Mouse (Mus musculus) liver, embryonic 15.5 days (tissue): Measurements from ENCODE around the gene Adam1a. TPM values are rescaled to one million over a fixed set of nuclear protein-coding genes. Genes with fewer than 3 reads are reported as not detected.
A peak's percentile ranks its signal among the peaks of the same experiment; 100 is the strongest.

Experiments used
- ATAC-seq: fragments of 200-750 bp; cut with Nextera tagmentation; 2 replicates; pipeline ENCODE4 v1.8.0; 2017; ENCODE audit warnings: moderate number of reproducible peaks, mild to moderate bottlenecking, moderate library complexity; ENCODE audit not compliant: insufficient read depth
- H3K27ac ChIP-seq: fragments of 300-500 bp; sonication (generic); replicated peaks from 2 replicates; pipeline ENCODE4 v1.5.1; 2015; ENCODE audit warnings: mild to moderate bottlenecking, inconsistent platforms
- H3K27me3 ChIP-seq: fragments of 300-500 bp; sonication (generic); 2 replicates; pipeline ENCODE4 v1.6.1; 2015; ENCODE audit warnings: mild to moderate bottlenecking, inconsistent platforms
- H3K36me3 ChIP-seq: fragments of 300-500 bp; sonication (generic); replicated peaks from 2 replicates; pipeline ENCODE4 v1.6.1; 2015; ENCODE audit warnings: moderate library complexity, mild to moderate bottlenecking, inconsistent platforms
- H3K4me1 ChIP-seq: fragments of 300-500 bp; sonication (generic); replicated peaks from 2 replicates; pipeline ENCODE4 v1.6.1; 2015; ENCODE audit warnings: inconsistent platforms
- H3K4me2 ChIP-seq: fragments of 300-500 bp; sonication (generic); 2 replicates; pipeline ENCODE4 v1.6.1; 2015; ENCODE audit warnings: moderate library complexity, mild to moderate bottlenecking, inconsistent platforms
- H3K4me3 ChIP-seq: fragments of 300-500 bp; sonication (generic); replicated peaks from 2 replicates; pipeline ENCODE4 v1.5.1; 2015; ENCODE audit warnings: mild to moderate bottlenecking, inconsistent platforms
- H3K9ac ChIP-seq: fragments of 300-500 bp; sonication (generic); 2 replicates; pipeline ENCODE4 v1.6.1; 2015; ENCODE audit warnings: moderate library complexity, mild to moderate bottlenecking, inconsistent platforms
- H3K9me3 ChIP-seq: fragments of 300-500 bp; sonication (generic); replicated peaks from 2 replicates; pipeline ENCODE4 v1.6.1; 2016; ENCODE audit warnings: inconsistent platforms
- WGBS: fragments of 180-500 bp; shearing (Covaris S2); methylation state at CpG from one replicate; pipeline ENCODE4 v1.1.7; 2015; ENCODE audit warnings: mixed read lengths; ENCODE audit not compliant: insufficient replicate concordance; 5-methylcytosine and 5-hydroxymethylcytosine counted together
- polyA plus RNA-seq: library from polyadenylated mRNA; unstranded; fragments of >200 nt; fragmentation: Nextera tagmentation; extraction: Ambion mirVana; gene quantifications from 2 replicates; pipeline ENCODE4 v1.2.1, GENCODE M21; 2015

The Adam1a gene
- polyA plus RNA-seq, 1 experiment from 2014 or later, result 0.21 TPM

DNA sequence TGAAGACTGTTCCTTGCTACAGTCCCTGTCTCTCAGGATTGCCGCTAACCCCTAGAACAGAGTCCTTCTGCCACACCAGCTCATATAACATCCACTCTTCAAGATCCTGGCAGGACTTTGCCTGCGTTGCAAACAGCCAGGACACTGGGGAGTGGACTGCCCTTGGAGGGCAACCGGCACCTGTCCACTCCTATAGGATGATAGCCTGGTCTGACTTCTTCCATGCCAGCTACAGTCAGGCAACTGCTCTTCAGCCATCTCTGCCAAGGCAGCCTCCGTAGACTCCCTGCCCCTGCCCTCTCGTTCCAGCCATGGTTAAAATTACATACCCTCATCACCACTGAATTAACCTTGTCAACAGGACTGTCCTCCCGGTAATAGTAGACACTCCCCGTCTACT is 3.9 kb upstream of the Adam1a start:
- no peak overlapping the region for H3K27ac ChIP-seq
- H3K27me3 ChIP-seq, result no peaks in the 10 kb centered on the region
- no peak overlapping the region for H3K9ac ChIP-seq
- 74% methylated on average over 7 of the region's 7 CpGs for WGBS
- H3K9me3 ChIP-seq, result no peaks in the 10 kb centered on the region
- H3K36me3 ChIP-seq, result no peaks in the 10 kb centered on the region
- H3K4me3 ChIP-seq, result no peak overlapping the region
- peaks cover 39% of the 10 kb centered on the region for H3K4me1 ChIP-seq
- H3K4me2 ChIP-seq, result no peak overlapping the region
- ATAC-seq, result no peak

DNA sequence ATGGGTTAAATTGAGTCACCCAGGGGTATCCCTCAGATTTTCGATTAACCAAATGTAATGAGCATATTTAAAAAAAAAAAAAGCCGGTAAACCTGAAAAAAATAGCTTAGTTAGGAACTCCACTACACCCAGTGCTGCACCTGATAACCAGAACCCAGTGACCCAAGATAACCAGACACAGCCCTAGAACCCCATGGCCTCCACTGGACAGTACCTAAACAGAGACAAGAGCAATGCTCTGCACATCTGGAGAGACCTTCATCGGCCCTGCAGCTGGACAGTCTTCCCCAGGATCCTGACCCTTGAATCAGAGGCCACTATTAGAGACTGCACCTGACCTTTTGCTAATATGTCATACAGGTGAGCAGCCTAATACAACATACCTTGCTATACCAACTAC is 1.8 kb upstream of the Adam1a start:
- Histone ChIP-seq H3K27ac (peak overlapping the region; percentile 92), H3K4me1 (peaks cover 53% of the 10 kb centered on the region), H3K36me3 (no peaks in the 10 kb centered on the region), H3K4me2 (peak overlapping the region; percentile 77), H3K9me3 (no peaks in the 10 kb centered on the region), H3K27me3 (no peaks in the 10 kb centered on the region), H3K4me3 (peak overlapping the region; percentile 97), H3K9ac (peak overlapping the region; percentile 98; the same call in 1 of the 2 replicates)
- 39% methylated on average over 3 of the region's 3 CpGs for WGBS
- 0 out of 2 replicates have a peak, but pooled peaks have one; percentile 32 for ATAC-seq

- Histone ChIP-seq H3K4me3 (peak overlapping the region; percentile 97), H3K9me3 (no peaks in the 10 kb centered on the region), H3K27me3 (no peaks in the 10 kb centered on the region), H3K9ac (peak overlapping the region; percentile 98), H3K4me2 (peak overlapping the region; percentile 77), H3K27ac (peak overlapping the region; percentile 92), H3K36me3 (no peaks in the 10 kb centered on the region), H3K4me1 (peaks cover 56% of the 10 kb centered on the region)
- WGBS, result 10% methylated on average over 6 of the region's 6 CpGs
- peak; percentile 19; the same call in 1 of the 2 replicates for ATAC-seq
Observed at GRCm38 (mm10) chr5:121546530-121546895, 1.2 kb upstream of the Adam1a start.

- H3K4me1 ChIP-seq, result peaks cover 56% of the 10 kb centered on the region
- peak within 1 kb of the TSS; percentile 77 for H3K4me2 ChIP-seq
- peak; percentile 92 for ATAC-seq
- no peaks in the 10 kb centered on the region for H3K36me3 ChIP-seq
- no peaks in the 10 kb centered on the region for H3K27me3 ChIP-seq
- no peaks in the 10 kb centered on the region for H3K9me3 ChIP-seq
- peak within 1 kb of the TSS; percentile 98 for H3K9ac ChIP-seq
- H3K4me3 ChIP-seq, result peak within 1 kb of the TSS; percentile 97
- 1% methylated on average over 55 of the region's 55 CpGs for WGBS
- H3K27ac ChIP-seq, result peak within 1 kb of the TSS; percentile 92
Observed at GRCm38 (mm10) chr5:121545793-121546529, 679 bp upstream of the Adam1a start, which contains the start of gene Mapkapk5. TSS of gene Mapkapk5 (minus strand) at chr5:121545905.

DNA sequence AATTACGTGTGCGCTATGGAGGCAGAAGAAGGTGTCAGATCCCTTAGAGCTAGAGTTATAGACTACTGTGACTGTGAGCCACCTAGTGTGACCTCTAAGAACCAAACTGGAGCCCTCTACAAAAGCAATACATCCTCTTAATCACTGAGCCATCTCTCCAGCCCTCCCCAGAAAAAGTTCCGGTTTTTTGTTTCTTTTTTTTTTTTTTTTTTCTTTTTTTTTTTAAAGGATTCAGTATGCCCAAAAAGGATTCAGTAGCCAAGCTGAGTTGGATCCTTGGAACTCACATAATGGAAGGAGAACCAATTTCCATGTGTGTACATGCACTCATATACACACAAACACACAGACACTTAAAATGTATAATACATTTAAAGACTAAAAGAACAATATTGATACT is 1.9 kb downstream of the Adam1a start:
- Histone ChIP-seq H3K4me1 (peaks cover 53% of the 10 kb centered on the region), H3K36me3 (peaks cover 21% of the 10 kb centered on the region), H3K9ac (peak overlapping the region; percentile 10; the same call in 1 of the 2 replicates)

DNA sequence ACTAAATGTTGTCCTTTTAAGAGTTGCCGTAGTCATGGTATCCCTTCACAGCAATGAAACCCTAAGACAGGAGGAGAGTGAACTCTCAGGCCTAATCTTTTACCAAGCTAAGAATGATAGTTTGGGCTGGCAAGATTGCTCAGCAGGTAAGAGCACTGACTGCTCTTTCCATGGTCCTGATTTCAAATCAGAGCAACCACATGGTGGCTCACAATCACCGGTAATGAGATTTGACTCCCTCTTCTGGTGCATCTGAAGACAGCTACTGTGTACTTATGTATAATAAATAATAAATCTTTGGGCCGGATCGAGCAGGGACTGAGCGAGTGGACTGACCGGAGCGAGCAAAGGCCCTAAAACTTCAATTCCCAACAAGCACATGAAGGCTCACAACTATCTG is 4.0 kb downstream of the Adam1a start:
- WGBS, result 76% methylated on average over 7 of the region's 7 CpGs
- H3K4me1 ChIP-seq, result peaks cover 45% of the 10 kb centered on the region
- no peaks in the 10 kb centered on the region for H3K27me3 ChIP-seq
- no peak overlapping the region for H3K4me3 ChIP-seq
- H3K9ac ChIP-seq, result no peak overlapping the region
- H3K27ac ChIP-seq, result no peak overlapping the region
- ATAC-seq, result no peak
- no peak overlapping the region for H3K4me2 ChIP-seq
- peaks cover 42% of the 10 kb centered on the region for H3K36me3 ChIP-seq
- H3K9me3 ChIP-seq, result no peaks in the 10 kb centered on the region

More for the DNA sequence above, 1.9 kb downstream of the Adam1a start:
- H3K4me2 ChIP-seq, result peak overlapping the region; percentile 77
- 0 out of 2 replicates have a peak overlapping the region, but pooled peaks have one; percentile 97 for H3K4me3 ChIP-seq
- no peak for ATAC-seq
- H3K9me3 ChIP-seq, result no peaks in the 10 kb centered on the region
- WGBS, result 57% methylated on average over 3 of the region's 3 CpGs
- no peak overlapping the region for H3K27ac ChIP-seq
- H3K27me3 ChIP-seq, result no peaks in the 10 kb centered on the region

DNA sequence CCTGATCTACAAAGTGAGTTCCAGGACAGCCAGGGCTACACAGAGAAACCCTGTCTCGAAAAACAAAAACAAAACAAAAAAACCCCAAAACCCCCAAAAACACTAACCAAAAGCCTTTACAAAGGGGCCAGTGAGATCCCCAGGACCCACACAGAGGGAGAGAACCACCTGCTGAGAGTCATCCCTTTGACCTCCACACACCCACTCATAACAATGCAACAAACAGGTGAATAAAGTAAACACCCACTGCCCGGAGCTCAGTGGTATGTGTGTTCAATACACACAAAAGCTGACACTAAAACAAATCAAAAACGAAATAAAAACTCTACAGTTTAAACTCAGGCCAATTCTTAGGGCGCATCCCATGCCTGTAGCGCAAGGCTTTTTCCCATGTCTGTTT is 5.2 kb downstream of the Adam1a start:
- H3K27ac ChIP-seq, result no peak overlapping the region
- H3K9ac ChIP-seq, result no peak overlapping the region
- no peak overlapping the region for H3K4me2 ChIP-seq
- ATAC-seq, result no peak
- WGBS, result 81% methylated on average over 5 of the region's 5 CpGs
- H3K36me3 ChIP-seq, result peaks cover 53% of the 10 kb centered on the region
- peaks cover 54% of the 10 kb centered on the region for H3K4me1 ChIP-seq
- no peak overlapping the region for H3K4me3 ChIP-seq
- no peaks in the 10 kb centered on the region for H3K9me3 ChIP-seq
- H3K27me3 ChIP-seq, result no peaks in the 10 kb centered on the region

GRCm38 (mm10) chr5:121537588-121537987 is 7.7 kb downstream of the Adam1a start:
- peaks cover 38% of the 10 kb centered on the region for H3K4me1 ChIP-seq
- H3K36me3 ChIP-seq, result peaks cover 76% of the 10 kb centered on the region

DNA sequence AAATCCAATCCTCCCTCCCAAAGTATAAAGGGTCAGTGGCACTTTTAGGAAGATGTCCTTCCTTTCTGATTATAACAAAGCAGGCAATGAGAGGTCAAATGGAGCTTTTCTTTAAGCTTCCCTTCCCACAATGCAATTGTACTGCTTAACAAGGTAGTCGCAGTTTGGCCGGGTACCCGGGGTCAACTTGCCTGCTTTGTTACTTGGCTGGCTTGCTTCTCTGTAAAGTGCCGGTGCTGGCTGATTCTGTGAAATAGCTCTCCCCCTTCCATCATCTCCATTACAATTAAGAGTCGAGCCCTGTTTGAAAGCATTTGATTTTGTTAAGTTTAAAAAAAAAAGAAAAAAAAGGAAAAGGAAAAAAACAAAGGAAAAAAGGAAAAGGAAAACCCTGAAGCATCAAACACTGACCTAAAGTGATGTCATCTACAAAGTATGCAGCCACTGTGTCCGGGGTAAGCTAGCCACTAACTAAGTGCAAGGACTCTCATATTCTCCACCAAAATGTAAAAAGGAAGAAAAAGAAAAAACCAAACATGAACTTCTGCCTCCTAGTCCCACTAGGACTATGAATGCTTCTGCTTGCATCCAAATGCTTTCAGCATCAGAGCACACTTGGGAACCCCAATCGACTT is 8.2 kb downstream of the Adam1a start:
- ATAC-seq, result no peak
- H3K9ac ChIP-seq, result no peak overlapping the region
- no peaks in the 10 kb centered on the region for H3K27me3 ChIP-seq
- H3K4me3 ChIP-seq, result no peak overlapping the region
- no peak overlapping the region for H3K4me2 ChIP-seq
- H3K36me3 ChIP-seq, result peaks cover 82% of the 10 kb centered on the region
- H3K4me1 ChIP-seq, result peaks cover 32% of the 10 kb centered on the region
- H3K9me3 ChIP-seq, result no peaks in the 10 kb centered on the region
- no peak overlapping the region for H3K27ac ChIP-seq
- WGBS, result 65% methylated on average over 7 of the region's 7 CpGs

More at GRCm38 (mm10) chr5:121537588-121537987, 7.7 kb downstream of the Adam1a start:
- H3K9me3 ChIP-seq, result no peaks in the 10 kb centered on the region
- no peak overlapping the region for H3K4me3 ChIP-seq
- WGBS, result 83% methylated on average over 2 of the region's 2 CpGs
- no peak overlapping the region for H3K27ac ChIP-seq
- no peak overlapping the region for H3K4me2 ChIP-seq
- H3K27me3 ChIP-seq, result no peaks in the 10 kb centered on the region
- no peak overlapping the region for H3K9ac ChIP-seq
- no peak for ATAC-seq

DNA sequence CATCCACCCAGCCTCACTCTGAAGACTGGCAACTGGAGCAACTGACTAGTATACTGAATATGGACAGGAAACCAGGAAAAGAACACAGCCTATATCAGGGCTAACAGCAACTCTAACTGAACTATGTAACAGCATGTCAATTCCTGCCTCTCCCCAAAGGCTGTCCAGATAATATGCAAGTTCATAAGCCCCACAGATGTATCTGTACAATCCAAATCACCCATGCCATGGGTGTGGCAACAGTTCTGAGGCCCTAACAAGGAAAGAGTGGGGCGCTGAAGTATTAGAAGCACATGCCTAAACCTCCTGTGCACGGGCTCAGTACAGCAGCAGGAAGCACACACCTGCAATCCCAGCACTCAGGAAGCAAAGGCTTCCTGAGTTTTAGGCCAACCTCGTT is 10.2 kb downstream of the Adam1a start:
- H3K4me2 ChIP-seq, result peak overlapping the region; percentile 58
- H3K9ac ChIP-seq, result peak overlapping the region; percentile 36
- H3K27ac ChIP-seq, result peak overlapping the region; percentile 77
- ATAC-seq, result peak; percentile 90
- WGBS, result 31% methylated on average over 3 of the region's 3 CpGs
- H3K27me3 ChIP-seq, result no peaks in the 10 kb centered on the region
- no peaks in the 10 kb centered on the region for H3K9me3 ChIP-seq
- peak overlapping the region; percentile 27 for H3K4me3 ChIP-seq
- H3K4me1 ChIP-seq, result peaks cover 31% of the 10 kb centered on the region
- peaks cover 95% of the 10 kb centered on the region for H3K36me3 ChIP-seq

DNA sequence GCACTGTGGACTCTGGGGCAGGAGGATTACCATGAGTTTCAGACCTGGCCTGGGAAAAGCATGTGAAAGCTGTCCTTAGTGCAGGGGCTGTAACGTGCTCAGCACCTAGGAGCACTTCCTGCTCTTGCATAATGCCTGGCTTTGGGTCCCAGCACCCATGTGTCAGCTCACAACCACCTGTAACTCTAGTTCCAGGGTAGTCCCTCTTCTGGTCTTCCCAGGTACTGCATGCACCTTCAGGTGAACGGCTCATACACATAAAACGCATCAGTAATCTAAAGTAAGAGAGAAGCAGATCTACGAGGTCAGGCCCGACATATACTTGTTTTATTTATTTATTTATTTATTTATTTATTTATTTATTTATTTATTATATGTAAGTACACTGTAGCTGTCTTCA is 10.8 kb downstream of the Adam1a start:
- peaks cover 96% of the 10 kb centered on the region for H3K36me3 ChIP-seq
- peaks cover 31% of the 10 kb centered on the region for H3K4me1 ChIP-seq
- no peaks in the 10 kb centered on the region for H3K9me3 ChIP-seq
- 69% methylated on average over 5 of the region's 5 CpGs for WGBS
- no peak overlapping the region for H3K4me2 ChIP-seq
- no peak overlapping the region for H3K9ac ChIP-seq
- no peak overlapping the region for H3K4me3 ChIP-seq
- H3K27ac ChIP-seq, result peak overlapping the region; percentile 38; the same call in 1 of the 2 replicates
- H3K27me3 ChIP-seq, result no peaks in the 10 kb centered on the region
- ATAC-seq, result no peak
